Mouse (Mus musculus) mouse trophoblast stem cell (cell line): ENCODE results near the gene Senp8.
"Not testable (repeated sequence)": the region's sequence is repeated elsewhere in the genome, so short reads cannot be mapped to it uniquely, and the experiment has no call there.

ENCODE experiments used
- in situ Hi-C, 2 experiments: fragments of 300-500 bp; cut with MseI, MboI; formaldehyde crosslinking; loops; 2 replicates in 1 of 2; 3 replicates in 1 of 2; pipeline ENCODE4 v1.15.1; 2025

Senp8 gene

DNA sequence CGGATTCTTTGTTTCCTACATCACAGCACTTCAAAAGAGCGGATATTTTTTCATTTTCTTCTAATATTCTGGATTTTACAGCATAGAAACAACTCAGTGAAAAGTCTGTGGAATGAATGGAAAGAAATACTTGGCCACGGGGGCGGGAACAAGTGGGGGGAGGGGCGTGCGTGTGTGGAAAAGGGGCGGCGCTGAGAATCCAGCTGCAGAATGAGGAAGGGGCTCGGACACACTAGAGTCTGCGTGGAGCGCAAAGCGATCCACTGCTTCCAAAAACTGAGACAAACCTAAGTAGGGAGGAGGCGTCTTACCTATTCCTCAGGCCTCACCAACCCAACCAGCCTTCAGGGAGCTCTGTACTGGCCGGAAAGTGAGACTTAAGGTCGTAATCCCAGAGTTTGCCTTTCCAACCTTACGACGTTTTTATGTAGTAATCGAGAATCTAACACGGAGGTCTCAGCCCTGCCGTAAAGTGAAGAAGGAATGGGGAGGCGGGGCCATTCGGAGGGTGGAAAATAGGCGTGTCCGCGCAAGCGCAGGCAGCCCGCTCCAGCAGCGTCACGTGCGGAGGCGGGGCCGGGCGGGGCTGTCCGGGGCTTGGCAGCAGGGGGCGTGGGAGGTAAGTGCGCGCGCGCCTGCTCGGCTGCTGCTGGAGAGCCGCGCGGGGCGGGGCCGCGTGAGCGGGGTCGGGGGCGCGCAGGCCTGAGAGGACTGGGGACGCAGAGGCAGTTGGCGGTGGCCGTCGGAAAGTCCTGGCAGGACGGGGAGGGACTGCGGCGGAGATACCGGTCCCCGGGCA is at the start of gene Senp8, which contains the start of gene Myo9a:
Gene Senp8, minus strand, starts transcription at position 444 of the 799 bp plus-strand sequence.
Gene Myo9a, plus strand, starts transcription at position 630 of the 799 bp plus-strand sequence.
- in situ Hi-C loops: no loop called here

DNA sequence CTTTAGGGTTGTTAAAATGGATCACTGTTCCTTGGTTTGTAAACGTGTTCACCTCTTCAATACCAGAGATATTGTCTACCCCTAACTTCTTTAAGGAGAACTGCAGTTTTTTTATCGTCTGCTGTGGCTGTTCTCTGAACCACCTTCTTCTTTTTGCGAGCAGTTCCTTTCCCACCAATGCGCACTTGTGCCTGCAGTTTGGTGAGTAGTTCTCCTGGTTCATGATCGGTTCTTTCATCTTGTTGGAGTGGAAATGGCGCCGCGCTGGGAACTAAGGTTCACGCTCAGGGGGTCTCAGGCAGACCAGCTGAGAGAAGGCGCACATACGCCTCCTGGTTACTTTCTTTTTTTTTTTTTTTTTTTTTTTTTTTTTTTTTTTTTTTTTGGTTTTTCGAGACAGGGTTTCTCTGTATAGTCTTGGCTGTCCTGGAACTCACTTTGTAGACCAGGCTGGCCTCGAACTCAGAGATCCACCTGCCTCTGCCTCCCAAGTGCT is 16.5 kb upstream of the Senp8 start:
- in situ Hi-C loops: not testable (repeated sequence)

DNA sequence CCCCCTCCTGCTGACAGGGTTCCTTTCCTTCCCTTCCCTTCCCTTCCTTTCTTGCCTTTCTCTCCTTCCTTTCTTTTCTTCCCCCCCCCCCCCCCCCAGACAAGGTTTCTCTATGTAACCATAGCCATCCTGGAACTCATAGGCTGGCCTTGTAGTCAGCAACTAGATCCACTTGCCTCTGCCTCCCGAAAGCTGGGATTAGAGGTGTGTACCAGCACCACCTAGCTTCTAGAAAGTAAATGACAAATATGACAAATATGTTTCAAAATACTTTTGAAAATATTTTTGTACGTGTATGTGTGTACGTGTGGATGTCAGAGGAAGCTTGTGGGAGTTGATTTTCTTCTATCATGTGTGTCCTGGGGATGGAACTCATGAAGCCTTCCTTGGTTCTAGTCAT is 10.0 kb upstream of the Senp8 start:
- in situ Hi-C loops: no loop called here

DNA sequence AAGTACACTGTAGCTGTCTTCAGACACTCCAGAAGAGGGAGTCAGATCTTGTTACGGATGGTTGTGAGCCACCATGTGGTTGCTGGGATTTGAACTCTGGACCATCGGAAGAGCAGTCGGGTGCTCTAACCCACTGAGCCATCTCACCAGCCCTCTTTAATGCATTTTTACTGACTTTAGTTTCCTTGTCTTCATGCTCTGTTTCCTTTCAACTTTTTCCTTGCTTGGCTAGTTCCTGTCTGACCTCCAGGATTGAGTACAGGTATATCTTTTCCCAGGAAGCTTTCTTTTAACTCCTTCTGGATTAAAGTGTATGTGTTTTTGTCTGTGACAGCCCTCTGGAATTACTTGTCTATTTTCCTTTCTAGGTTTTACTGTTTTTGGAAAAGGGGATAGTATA is 6.5 kb upstream of the Senp8 start:
- in situ Hi-C loops: not testable (repeated sequence)

DNA sequence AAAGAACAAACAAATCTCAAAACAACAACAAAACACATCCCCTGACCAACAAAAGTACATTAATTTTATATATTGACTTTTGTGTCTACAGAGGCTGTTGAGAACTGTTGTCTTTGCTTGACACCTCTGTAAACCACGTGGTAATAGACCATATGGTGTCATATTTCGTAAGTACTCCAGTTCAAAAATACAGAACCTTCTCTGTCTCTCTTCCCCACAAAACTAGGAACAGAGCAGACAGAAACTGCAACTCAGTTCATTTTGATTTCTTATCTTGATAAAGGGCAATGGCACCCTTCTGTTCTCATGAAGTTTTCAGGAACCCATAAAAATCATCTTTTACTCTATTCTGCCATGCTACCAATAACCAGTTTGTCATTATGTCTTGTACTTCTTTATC is 4.7 kb upstream of the Senp8 start:
- in situ Hi-C loops: no loop called here

DNA sequence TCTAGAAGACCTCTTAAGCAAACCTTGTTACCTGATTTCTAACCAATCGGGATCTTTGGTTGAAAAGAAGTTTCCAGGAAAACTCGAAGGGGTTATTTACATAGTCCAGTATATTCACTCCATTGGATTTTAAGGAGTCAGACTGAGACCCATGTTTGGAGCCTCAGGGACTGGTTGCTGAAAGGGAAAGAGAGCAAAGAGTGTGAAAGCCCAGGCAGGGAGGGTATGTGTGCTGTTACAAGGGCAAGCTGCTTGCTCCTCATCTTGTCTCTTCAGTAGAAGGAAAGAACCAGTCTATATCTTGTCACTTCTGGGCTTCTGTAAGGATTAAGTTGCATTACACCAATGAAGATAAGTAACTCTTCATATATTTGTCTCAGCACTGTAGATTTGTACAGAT is 1.5 kb upstream of the Senp8 start:
- in situ Hi-C loops: no loop called here

DNA sequence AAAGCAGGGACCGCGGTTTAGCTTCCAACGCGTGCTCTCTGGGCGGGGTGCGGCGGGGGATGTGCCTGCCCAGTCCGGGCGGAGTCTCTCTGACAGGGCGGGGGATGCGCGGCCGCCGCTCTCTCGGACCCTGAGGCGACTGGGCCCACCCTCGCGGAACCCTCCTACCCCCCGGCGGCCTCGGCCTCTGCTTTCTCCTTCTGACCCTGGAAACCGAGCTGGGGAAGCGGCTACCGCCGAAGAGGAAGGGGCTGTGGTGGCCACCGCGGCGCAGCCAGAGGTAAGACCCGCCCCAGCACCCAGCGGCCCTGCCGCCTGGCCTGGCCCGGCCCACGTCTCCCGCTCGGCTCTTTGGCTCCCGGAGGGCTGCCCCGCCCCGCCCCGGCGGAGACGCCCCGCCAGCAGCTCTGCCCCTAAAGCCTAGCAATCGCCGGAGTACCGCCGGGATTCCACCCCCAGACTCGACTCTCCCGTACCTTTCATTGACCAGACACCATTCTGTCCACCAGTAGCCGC is 614 bp upstream of the Senp8 start:
- in situ Hi-C loops: no loop called here

DNA sequence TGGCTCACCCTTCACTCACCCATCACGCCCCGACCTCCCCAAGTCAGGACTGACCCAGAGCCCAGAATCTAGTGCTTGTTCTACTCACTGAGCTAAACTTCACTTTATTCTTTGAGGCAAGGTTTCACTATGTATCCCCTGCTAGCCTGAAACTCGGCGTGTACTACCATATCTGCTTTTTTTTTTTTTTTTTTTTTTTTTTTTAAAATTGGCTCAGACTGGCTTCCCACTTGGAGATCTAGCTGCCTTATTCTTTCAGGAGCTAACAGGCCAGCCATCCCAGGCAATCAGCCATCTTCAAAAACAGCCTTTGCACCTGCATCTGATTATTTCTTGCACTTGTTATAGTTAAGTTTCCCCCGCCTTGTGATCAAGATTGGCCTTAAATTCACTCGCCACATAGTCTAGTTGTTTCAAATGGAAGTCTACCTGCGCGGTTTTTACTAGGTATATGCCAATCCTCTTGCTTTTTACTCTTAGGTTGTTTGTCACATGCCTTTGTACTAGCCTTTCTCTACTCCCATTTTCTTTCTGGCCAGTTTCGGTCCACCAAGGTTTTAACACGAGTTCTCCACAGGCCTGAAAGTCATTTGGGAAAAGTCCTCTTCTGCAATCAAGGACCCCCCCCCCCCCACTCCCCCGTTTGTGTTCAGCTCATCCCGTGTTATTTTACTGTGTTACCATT is 787 bp downstream of the Senp8 start:
- in situ Hi-C loops: no loop called here

DNA sequence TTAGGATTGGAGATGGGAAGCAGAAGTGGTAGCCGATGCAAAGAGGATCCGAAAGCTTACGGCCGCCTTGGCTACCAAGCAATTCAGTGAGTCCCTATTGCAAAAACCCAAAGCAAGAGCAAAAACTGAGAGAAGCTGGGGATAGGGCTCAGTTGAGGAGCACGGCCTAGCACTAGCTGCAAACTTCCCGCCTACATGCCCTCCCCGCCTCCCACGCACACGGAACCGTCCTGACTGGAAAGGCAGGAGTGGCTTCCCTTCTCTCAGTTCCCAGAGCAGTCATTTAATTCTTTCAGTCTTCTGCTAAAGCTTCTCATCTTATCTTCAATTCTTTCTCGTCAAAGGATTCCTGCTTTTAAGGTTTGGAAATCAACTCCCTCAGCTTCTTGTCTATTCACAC is 1.5 kb downstream of the Senp8 start:
- in situ Hi-C loops: no loop called here

DNA sequence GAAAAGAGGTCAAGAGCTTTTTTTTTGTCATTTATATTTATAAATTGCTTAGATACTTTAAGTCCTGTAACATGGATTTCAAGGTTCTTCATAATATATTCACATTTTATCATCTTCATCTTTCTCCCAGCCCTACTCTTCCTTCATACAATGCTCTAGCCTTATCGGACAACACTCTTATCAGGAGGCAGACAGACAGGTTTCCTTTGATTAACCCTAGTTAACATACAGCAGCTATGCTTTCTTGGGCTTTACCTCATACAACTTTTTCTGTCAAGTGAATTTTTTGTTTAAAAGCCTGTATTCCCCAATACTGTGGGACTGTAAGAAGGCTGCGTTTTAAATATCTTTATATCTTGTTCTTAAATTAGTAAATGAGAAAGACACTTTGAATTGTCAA is 2.1 kb downstream of the Senp8 start:
- in situ Hi-C loops: no loop called here

DNA sequence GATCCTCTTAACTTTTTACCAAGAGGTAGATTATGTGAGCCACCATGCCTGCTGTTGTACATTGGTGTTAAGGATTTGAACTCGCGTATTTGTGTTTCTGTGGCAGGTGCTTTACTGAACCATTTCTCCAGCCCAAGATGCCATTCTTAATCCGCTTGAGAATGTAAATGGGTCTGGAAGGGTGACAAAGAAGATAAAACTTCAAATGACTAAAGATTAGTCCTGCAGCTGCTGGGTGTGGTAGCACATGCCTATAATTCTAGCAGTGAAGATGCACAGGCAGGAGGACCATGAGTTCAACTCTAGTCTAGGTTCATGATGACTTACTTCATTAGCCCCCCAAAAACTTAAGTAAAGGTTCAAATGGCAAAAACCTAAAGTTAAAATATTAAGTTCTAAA is 6.6 kb downstream of the Senp8 start:
- in situ Hi-C loops: no loop called here

DNA sequence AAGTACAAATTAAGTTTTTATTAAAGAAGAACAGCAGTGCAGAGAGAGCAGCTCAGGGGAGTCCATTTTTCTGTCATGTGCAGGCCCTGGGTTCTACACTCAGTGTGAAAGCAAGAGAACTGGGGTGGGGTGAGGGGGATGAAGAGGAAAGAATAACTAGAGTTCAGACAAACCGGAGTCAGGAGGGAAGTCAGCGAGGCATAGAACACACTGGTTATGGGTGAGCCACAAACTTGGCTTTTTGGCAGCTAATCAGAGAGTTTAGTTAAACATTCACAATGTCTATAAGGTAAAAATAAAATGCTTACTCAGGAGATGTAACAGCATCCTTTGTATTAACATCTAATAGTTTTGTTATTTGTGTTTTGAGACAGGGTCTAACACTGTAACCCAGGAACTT is 9.9 kb downstream of the Senp8 start:
- in situ Hi-C loops: no loop called here

DNA sequence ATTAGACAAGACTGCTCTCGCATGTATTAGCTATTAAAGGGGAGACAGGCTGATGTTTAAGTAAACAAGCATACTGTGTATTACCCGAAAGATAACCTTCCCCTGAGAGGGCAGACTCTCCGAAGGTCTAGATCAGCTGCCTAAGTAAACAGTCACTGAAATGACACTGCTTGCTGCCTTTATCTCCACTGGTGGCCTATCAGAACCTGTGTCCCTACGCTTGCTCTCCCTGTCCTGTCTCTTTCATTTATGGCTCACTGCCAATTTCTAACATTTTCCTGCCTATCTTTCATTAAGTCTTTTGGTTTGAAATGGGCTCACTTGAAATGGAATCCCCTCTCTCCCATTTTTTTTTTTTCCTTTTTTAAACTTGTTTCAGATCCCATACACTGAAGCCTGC is 15.1 kb downstream of the Senp8 start:
- in situ Hi-C loops: no loop called here

DNA sequence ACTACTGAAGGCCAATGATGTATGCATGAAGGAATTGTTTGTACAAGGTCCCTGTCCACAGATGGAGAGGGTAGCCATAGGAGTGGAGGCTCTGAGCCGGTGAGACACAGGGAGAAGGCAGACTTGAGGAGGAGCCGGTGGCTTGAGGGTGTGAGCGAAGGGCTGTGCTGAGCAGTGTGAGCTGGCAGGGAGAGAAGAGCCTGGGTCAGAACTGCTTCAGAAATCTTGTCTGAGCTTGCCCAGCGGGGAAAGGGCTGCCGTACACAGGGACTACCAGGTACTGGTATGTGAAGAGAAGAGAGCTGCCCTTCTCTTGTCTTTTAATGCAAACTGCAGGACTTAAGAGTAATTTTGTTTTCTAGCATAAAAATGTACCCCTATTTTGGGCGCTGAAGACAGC is 17.4 kb downstream of the Senp8 start:
- in situ Hi-C loops: no loop called here

DNA sequence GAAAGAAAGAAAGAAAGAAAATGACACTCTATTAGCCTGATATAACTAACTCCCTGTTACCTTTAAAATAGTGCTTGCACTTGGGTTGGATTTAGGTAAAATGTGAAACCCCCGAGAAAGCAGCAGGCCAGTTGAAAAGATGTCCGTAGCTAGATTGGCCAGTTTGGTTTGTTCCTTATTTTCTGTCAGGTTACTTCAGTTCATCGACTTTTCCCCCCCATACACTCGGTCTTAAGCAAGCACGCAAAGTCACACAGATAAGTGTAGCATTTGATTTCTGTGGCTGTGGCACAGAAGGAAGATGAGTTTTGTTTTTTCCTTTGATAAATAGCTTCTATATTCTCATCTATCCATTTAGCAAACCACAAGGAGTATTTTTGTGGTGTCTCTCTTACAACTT is 19.4 kb downstream of the Senp8 start:
- in situ Hi-C loops: no loop called here

DNA sequence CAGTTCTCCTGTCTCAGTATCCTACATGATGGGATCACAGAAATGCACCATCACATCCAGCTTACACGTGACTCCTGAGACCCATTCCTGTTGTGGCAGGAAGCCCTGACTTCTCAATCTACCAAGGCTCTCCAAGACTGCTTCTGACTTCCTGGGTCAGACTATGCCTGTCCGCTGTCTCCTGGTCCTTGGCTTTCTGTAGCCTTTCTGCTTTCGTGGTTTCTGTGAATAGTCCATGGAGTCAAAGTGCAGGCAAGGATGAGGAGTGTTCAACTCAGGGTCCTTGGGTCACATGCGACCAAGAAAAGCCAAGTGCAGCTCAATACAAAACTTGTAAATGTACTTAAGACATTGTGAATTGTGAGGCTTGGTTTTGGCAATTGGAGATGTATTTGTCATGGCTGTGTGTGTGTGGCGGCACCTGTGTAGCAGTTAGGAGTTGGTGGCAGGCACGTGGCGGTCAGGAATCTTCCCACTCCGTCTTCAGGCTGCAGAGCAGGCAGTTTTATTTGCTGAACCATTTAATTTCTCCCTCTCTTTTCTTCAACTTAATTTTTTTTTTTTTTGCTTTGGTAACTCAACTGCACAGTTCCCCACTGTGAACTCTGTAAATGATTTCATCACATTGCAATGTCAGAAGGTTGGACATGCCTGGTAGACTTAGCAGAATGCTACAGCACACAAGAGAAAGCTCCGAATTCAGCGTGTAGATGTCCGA is 22.8 kb downstream of the Senp8 start:
- in situ Hi-C loops: loop anchor here in 1 of 2 experiments (10.0 kb wide), 1 partner anchor 227 kb away; no protein-coding TSS in a partner anchor

DNA sequence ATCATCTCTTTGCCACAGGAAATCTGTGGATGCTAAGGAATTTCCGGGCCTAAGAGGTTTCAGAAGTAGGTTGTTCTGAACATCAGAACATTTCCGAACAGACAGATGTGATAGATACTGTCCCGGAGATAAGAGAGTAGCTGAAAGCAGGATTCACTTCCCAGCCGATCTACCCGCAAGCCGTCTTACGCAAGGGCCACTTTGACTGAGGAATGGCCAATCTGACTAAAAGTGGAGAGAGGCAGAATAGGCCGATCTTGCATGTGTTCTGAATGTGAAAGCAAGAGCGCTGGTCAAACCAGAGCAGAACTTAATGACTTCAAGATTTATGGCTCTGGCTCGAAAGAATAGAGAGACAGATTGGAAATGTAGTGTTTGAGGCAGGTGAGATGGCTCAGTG is 25.0 kb downstream of the Senp8 start:
- in situ Hi-C loops: loop anchor here in 1 of 2 experiments (10.0 kb wide), 1 partner anchor 229 kb away; no protein-coding TSS in a partner anchor

DNA sequence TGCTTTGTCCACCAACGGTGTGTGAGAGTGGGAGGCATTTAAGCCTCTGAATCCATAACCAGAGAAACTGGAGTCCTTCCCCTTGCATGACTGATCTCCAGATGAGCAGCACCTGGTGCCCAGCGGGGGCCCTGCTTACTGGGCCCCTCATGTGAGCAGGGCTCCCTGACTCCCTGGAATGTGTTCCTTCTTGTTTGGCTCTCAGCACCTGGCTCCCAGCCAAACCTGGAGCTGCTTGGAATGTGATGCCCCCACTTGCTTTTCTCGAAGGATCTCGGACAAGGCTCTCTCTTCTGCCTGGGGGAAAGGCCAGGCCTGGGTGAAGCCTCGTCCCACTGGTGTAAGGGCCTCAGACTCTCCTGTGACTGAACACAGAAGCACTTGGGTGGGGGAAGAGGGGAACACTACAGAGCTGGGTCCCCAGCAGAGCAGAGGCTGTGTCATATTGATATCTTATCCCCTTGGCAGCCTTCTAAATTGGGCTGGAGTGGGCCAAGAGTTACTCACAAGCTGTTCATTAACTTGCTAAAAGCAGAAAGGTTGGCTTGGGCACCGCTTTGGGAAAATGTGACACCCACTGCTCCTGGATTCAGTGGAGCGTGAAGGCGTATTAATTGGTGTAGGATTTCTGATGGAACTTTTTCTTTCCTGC is 26.6 kb downstream of the Senp8 start:
- in situ Hi-C loops: loop anchor here in 1 of 2 experiments (10.0 kb wide), 1 partner anchor 231 kb away; no protein-coding TSS in a partner anchor

DNA sequence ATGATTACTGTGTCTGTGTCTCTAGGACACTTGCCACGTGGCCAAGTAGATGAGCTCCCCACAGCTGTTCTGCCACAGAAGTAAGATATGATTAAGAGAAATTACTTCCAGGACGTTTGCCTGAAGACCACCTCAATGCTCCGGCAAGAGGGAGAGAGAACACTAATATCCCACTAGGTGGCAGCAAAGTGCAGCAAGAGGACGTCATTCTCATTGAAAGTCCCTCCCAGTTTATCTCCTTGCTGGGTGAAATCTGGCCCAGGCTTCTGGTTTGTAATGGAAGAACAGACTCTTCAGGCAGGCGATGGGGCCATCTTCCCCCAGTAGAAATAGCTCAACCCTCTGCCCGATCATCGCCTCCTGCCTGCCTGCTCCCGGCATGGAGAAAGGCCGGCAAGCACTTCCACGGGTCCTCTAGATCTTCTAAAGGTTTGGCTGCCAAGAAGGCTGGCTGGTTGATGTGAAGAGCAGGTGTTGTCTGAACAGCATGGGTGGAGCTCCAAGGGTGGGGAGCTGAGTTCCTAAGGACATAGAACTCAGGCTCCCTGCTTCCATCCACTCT is 27.3 kb downstream of the Senp8 start:
- in situ Hi-C loops: loop anchor here in 1 of 2 experiments (10.0 kb wide), 1 partner anchor 232 kb away; no protein-coding TSS in a partner anchor

DNA sequence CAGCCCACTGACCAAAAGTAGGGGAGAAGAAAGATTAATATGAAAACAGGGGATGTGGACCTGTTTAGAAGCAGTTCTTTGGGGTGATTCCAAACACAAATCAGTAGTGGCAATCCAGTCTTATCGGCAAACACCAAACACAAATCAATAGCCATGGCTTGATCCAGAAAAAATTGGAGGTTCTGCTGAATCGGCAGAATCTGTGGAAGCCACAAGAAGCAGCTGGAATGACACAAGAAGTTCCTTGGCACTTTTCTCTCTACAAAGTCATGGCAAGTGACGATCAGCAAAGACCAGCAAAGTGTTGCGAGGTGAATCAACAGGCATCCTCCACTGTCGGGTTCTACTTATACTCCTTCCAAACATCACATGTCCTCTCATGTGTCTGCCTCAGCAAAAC is 29.4 kb downstream of the Senp8 start:
- in situ Hi-C loops: loop anchor here in 1 of 2 experiments (10.0 kb wide), 1 partner anchor 234 kb away; no protein-coding TSS in a partner anchor

DNA sequence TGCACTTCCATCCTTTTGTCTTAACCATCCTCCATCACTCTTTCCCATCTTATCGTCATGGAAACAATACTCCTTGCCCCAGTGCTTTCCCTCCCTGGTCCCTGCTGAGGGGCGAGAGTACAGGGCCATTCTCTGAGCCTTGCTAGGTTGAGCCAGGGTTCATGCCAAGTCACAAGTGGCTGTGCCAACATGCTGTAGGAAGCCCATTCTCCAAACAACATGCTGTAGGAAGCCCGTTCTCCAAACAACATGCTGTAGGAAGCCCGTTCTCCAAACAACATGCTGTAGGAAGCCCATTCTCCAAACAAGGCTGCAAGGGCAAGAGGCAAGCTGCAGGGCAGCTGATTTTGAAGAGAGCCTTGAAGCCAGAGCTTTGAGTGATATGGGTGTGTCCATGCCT is 32.3 kb downstream of the Senp8 start:
- in situ Hi-C loops: no loop called here
